Mouse (Mus musculus): ENCODE measurements around the gene Gm45021.

Gene Gm45021

DNA sequence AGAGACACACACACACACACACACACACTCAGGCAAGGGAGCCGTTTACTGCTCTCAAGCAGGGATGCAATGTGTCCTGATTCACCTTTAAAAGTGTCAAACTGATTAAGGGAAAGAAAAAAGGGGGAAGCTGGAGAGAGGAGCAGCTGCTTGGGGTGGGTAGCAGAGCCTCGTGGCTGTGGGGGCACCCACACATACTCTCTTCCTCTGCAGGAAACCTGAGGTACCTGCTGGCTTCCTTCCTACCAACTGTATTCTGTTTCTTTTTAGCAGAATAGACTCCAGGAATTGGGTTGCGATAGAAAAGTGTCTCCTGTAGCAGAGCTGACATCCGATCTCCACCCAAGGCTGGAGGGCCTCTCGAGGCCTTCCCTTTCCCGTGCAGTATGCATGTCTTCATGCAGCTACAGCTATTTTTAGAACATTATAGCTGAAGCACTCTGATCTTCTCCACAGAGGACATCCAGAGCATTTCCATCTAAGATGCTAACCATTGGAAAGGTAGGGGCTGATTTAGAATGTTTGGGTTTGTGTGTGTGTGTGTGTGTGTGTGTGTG lies at the start of gene Gm45021:
Gene Gm45021 (plus strand): TSS at position 417 of the 557 bp plus-strand sequence.
- DNase-seq, result no peak

DNA sequence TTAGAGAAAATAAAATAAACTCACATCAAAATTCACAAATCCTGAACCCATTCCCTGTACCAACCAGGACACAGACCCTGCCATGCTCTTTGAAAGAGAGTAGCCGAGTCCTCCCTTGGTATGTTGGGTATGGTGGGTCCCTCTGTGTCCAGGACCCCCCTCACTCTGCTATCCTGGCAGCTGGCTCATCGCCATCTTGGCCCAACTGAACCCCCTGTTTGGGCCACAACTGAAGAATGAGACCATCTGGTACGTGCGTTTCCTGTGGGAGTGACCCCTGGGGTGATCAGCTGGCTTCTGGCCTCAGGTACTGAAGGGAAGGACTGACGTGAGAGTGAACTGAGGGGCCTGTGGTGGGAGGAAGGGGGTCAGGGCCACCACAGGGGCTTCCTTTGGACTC lies 49.5 kb upstream of the Gm45021 start:
- no peak for DNase-seq

DNA sequence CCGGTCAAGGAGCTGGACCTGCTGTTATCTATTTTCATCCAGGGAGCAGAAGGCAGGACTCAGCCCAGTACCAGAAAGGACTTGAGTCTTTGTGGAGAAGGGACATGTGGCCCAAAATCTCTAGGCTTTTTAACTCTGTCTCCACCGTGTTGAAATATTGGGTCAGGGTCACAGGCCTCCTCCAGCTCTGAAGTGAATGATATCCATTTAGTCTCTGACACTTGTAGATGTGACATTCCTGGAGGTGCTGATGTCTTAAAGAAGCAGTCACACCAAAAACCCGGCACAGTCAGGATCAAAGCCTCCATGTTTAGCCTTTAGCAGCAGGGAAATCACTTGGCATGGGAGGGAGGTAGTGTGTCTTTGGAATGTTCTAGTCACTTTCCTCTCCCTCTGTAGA lies 48.7 kb upstream of the Gm45021 start:
- no peak for DNase-seq

- DNase-seq, result peak; percentile 67
These were observed 47.6 kb upstream of the Gm45021 start for GRCm38 (mm10) chr6:48541560-48542450.

GRCm38 (mm10) chr6:48542631-48543030 lies 46.8 kb upstream of the Gm45021 start:
- DNase-seq, result no peak

GRCm38 (mm10) chr6:48545251-48545650 lies 44.2 kb upstream of the Gm45021 start:
- no peak for DNase-seq

GRCm38 (mm10) chr6:48546271-48546670 lies 43.1 kb upstream of the Gm45021 start:
- DNase-seq, result peak; percentile 69

GRCm38 (mm10) chr6:48546858-48547257 lies 42.6 kb upstream of the Gm45021 start:
- peak; percentile 71 for DNase-seq

DNA sequence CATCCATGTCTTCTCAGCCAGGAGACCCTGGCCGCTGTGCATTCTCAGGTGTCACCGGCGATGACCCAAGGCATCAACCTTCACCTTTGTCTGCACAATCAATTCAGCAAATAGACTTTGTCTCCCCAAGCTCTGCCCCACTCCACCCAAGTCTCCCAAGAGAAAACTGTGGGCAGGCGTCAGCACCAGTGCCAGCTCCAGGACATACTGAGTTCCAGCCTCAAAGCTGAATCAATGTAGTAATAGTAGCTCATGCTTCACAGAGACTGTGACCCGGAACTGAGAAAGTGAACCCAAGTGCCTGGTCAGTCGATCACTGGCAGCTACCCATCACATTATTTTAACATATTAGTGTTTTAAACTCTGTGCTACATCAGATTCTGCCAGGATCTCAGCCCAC lies 41.1 kb upstream of the Gm45021 start:
- DNase-seq, result no peak

- DNase-seq, result peak; percentile 37
These were observed 36.5 kb upstream of the Gm45021 start for GRCm38 (mm10) chr6:48552918-48553317.

- DNase-seq, result no peak
These were observed 35.6 kb upstream of the Gm45021 start for GRCm38 (mm10) chr6:48553819-48554218.

DNA sequence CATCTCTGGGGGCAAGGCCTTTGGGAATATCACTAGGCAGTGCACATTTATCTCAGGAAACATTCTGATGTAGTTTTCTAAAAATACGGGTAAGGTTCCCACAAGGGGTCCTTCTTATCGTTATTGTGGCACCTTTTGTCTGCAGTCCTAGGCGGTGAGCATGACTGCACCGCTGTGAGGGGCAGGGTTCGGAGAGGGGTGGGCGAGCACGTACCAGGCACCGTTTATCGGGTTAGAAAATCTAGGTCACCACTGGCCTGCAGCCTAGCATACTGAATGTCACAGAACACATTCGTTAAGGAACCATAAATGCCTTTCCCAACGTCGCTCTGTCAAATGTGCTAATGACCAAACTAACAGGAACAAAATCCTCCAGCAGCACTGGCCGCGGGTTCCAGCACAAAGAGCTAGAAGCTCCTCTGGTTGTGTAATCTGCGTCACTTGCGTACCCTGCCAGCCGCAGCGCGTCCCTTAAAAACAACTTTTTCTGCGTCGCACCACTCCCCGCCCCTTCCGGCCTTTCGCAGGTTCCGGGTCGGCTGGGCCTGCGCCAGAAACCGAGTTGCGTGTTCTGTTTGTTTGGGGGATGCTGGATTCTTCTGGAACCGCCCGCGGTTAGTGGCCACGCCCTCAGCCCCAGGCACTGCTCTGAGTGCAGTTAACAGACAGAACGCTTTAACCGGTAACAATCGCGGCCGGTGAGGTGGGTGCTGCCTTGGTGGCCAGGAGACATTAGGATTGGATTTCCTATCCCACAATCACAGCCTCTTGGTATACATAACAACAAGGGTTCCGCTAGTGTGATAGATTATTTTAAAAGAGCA lies 34.9 kb upstream of the Gm45021 start, which contains the start of gene Lrrc61:
Gene Lrrc61 (plus strand): TSS at position 517 of the 824 bp plus-strand sequence.
- DNase-seq, result peak; percentile 100

GRCm38 (mm10) chr6:48555104-48555890 lies 34.1 kb upstream of the Gm45021 start:
- DNase-seq, result peak; percentile 82

GRCm38 (mm10) chr6:48555956-48556355 lies 33.5 kb upstream of the Gm45021 start:
- no peak for DNase-seq

GRCm38 (mm10) chr6:48565693-48566310 lies 23.6 kb upstream of the Gm45021 start:
- no peak for DNase-seq

- peak; percentile 73 for DNase-seq
These were observed 23.1 kb upstream of the Gm45021 start for GRCm38 (mm10) chr6:48566312-48566711.

DNA sequence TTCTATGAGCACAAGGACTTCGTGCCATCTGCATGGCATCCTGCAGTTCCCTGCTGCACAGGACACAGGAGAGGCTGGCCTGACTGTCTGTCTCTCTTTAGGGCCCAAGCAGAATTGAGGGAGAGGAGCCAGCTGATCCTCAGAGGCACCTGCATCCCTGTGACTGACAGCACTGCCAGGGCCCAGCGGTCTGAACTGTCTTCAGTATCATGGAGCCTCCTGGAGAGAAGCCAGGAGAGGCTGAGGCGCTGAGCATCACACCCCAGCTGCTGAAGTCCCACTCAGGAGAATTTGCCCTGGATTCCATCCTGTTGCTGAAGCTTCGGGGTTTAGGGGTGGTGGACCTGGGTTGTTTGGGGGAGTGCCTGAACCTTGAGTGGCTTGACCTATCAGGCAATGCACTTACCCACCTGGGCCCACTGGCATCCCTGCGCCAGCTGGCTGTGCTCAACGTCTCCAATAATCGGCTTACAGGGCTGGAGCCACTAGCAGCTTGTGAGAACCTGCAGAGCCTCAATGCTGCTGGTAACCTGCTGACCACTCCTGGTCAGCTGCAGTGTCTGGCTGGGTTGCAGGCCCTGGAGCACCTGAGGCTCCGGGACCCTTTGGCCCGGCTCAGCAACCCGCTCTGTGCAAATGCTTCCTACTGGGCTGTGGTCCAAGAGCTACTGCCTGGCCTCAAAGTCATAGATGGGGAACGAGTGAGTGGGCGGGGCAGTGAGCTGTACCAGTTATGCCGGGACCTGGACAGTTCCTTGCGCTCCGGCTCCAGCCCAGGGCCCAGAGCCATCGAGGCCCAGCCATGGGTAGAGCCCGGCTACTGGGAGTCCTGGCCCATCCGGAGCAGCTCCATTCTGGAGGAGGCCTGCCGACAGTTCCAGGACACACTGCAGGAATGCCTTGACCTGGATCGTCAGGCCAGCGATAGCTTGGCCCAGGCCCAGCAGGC lies 21.1 kb upstream of the Gm45021 start:
- peak; percentile 68 for DNase-seq

DNA sequence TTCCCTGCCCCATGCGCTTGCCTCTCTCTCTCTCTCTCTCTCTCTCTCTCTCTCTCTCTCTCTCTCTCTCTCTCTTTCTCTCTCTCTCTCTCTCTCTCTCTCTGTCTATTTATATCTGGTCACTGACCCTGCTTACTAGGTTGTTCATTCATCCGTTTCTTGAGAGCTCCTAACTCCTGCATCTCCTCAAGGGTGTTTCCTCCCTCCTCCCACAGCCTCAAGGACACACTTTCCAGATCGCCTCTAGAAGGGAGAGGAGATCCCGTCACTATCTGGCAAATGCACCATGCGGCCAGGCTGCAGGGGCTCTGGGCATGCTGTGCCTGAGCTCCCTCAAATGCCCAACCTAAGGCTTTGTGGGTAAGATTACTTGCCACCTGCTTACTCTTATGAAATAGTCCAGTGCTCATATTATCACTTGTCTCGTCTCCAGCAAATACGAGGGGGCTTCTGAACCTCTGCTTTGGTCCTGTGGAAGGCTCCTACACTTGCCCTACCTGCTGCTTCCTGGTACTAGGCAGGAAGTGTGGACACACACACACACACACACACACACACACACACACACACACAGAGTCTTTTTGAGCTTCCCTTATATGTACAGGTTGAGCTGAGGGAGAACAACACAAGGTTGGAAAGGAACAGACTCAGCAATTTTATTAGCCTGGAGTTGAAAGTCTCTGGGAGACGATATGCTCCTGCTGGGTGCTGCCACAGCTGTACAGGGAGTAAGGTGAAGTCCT lies 20.2 kb upstream of the Gm45021 start:
- no peak for DNase-seq

- no peak for DNase-seq
These were observed 17.4 kb upstream of the Gm45021 start for GRCm38 (mm10) chr6:48572014-48572413.

- peak; percentile 86 for DNase-seq
These were observed 16.8 kb upstream of the Gm45021 start, which contains the start of gene Rarres2 for GRCm38 (mm10) chr6:48572572-48573061. TSS of gene Rarres2 (minus strand) at chr6:48572789.

All from lung, postnatal 10 days (tissue).